Mouse (Mus musculus): ENCODE measurements around the gene Vmn2r65.

Gene Vmn2r65

DNA sequence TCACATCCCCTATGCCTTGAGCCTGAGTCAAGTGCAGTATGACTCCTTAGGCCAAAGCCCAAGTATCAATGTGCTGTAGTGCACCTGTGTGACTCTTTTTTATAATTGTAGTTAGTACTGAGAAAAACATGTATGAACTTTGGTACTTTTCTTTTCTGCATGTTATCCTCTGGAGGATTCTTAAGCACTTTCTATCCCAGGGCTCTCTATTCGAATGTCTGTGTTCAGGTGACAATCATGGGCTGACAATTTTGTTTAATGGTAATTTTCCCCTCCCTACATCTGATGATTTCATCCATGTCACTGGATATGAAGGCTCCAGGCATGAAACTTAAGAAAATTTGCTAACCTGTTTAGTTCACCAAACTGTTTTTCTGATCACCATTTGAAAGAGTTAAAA is at the start of gene Vmn2r65:
Gene Vmn2r65 (minus strand): TSS at position 101 of the 400 bp plus-strand sequence.
- DNase-seq (ENCODE audit: inconsistent ontology term), result no peak

DNA sequence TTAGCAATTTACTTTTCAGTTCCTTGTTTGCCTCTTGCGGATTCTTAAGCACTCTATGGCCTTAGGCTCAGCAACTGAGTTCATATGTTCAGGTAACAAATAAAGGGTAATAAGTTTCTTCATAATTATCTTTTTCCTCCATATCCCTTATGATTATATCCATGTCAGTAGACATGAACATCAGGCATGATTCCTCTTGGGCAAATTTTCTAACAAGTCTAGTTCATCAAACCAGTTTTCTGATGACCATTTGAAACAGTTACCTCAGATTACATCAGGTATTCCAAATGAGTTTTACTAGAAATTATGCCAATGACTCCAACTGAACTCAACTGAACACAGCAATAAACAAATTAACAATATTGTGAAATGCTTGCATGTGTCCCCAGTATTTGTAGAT is 48.3 kb upstream of the Vmn2r65 start, which contains the start of gene Vmn2r66:
Gene Vmn2r66 (minus strand): TSS at position 101 of the 400 bp plus-strand sequence.
- no peak for DNase-seq (ENCODE audit: inconsistent ontology term)

DNA sequence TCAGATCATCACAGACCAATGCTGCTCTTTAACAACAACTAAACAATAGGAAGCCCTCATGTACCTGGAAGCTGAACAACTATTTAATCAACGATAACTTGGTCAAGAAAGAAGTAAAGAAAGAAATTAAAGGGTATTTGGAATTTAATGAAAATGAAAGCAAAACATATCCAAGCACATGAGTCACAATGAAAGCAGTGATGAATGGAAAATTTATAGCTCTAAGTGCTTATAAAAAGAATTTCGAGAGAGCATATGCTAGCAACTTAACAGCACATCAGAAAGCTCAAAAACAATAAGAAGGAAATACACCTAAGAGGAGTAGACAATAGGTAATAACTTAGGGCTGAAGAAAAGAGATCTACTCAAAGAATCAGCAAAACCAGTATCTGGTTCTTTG is 32.8 kb upstream of the Vmn2r65 start:
- DNase-seq (ENCODE audit: inconsistent ontology term), result no peak

Data from Muller cell, postnatal 12 days (primary cell).